Mouse (Mus musculus) forebrain, embryonic 16.5 days (tissue): ENCODE data around the gene Isyna1. TPM values are rescaled to one million over a fixed set of nuclear protein-coding genes. Genes with fewer than 3 reads are reported as not detected.
A peak's percentile ranks its signal among the peaks of the same experiment; 100 is the strongest.

ENCODE experiments used
- ATAC-seq: fragments of 200-750 bp; cut with Nextera tagmentation; 2 replicates; pipeline ENCODE4 v1.8.0; 2017; ENCODE audit warnings: mild to moderate bottlenecking, moderate library complexity
- H3K27ac ChIP-seq: fragments of 300-500 bp; sonication (generic); 2 replicates; pipeline ENCODE4 v1.5.1; 2014; ENCODE audit warnings: low read length, control low read depth
- H3K27me3 ChIP-seq: fragments of 300-500 bp; sonication (generic); replicated peaks from 2 replicates; pipeline ENCODE4 v1.6.1; 2014; ENCODE audit warnings: low read length; ENCODE audit not compliant: control insufficient read depth, insufficient read depth
- H3K36me3 ChIP-seq: fragments of 300-500 bp; sonication (generic); 2 replicates; pipeline ENCODE4 v1.6.1; 2014; ENCODE audit not compliant: control insufficient read depth, insufficient read depth
- H3K4me1 ChIP-seq: fragments of 300-500 bp; sonication (generic); replicated peaks from 2 replicates; pipeline ENCODE4 v1.6.1; 2014; ENCODE audit warnings: low read length; ENCODE audit not compliant: control insufficient read depth, insufficient read depth
- H3K4me2 ChIP-seq: fragments of 300-500 bp; sonication (generic); 2 replicates; pipeline ENCODE4 v1.6.1; 2014; ENCODE audit warnings: mild to moderate bottlenecking, low read length, control low read depth
- H3K4me3 ChIP-seq: fragments of 300-500 bp; sonication (generic); replicated peaks from 2 replicates; pipeline ENCODE4 v1.5.1; 2014; ENCODE audit warnings: mild to moderate bottlenecking, low read length, control low read depth
- H3K9ac ChIP-seq: fragments of 300-500 bp; sonication (generic); replicated peaks from 2 replicates; pipeline ENCODE4 v1.6.1; 2014; ENCODE audit warnings: low read depth, low read length, control low read depth
- H3K9me3 ChIP-seq: fragments of 300-500 bp; sonication (generic); 2 replicates; pipeline ENCODE4 v1.6.1; 2016; ENCODE audit warnings: low read length; ENCODE audit not compliant: control insufficient read depth
- WGBS: fragments of 180-500 bp; shearing (Covaris S2); extraction: QIAGEN DNeasy Blood & Tissue Kit; methylation state at CpG from one replicate; pipeline ENCODE4 v1.1.7; 2014; 5-methylcytosine and 5-hydroxymethylcytosine counted together
- polyA plus RNA-seq: library from polyadenylated mRNA; unstranded; fragments of >200 nt; fragmentation: Nextera tagmentation; extraction: Ambion mirVana; gene quantifications from 2 replicates; pipeline ENCODE4 v1.2.1, GENCODE M21; 2015

The Isyna1 gene
- polyA plus RNA-seq, 1 experiment from 2014 or later: 141 TPM

DNA sequence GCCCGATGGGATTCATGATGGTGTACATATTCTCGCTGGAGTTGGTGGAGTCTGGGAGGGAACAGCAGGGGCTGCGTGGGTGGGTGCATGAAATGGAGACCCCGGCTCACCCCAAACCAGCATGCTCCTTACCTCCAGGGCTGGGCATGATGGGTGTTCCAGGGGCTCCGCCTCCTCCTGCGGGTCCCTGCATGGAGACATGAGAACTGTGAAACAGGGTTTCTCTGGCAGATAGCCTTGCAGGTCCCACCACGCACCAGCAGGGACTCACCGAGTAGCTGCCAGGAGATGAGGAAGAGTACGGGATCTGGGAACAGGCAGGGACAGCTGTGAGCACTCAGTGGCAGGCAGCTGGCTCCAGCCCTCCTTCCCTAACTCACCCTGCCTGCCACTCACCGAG is 4.5 kb downstream of the Isyna1 start:
- peak overlapping the region; percentile 54 for H3K9ac ChIP-seq
- peak; percentile 1; the same call in 1 of the 2 replicates for ATAC-seq
- 14% methylated on average over 10 of the region's 10 CpGs for WGBS
- H3K4me3 ChIP-seq: peak overlapping the region; percentile 53
- no peaks in the 10 kb centered on the region for H3K27me3 ChIP-seq
- peak overlapping the region; percentile 87 for H3K4me2 ChIP-seq
- H3K4me1 ChIP-seq: peaks cover 52% of the 10 kb centered on the region
- H3K36me3 ChIP-seq: no peaks in the 10 kb centered on the region; the same call in 1 of the 2 replicates
- H3K9me3 ChIP-seq: no peaks in the 10 kb centered on the region
- no peak overlapping the region for H3K27ac ChIP-seq

DNA sequence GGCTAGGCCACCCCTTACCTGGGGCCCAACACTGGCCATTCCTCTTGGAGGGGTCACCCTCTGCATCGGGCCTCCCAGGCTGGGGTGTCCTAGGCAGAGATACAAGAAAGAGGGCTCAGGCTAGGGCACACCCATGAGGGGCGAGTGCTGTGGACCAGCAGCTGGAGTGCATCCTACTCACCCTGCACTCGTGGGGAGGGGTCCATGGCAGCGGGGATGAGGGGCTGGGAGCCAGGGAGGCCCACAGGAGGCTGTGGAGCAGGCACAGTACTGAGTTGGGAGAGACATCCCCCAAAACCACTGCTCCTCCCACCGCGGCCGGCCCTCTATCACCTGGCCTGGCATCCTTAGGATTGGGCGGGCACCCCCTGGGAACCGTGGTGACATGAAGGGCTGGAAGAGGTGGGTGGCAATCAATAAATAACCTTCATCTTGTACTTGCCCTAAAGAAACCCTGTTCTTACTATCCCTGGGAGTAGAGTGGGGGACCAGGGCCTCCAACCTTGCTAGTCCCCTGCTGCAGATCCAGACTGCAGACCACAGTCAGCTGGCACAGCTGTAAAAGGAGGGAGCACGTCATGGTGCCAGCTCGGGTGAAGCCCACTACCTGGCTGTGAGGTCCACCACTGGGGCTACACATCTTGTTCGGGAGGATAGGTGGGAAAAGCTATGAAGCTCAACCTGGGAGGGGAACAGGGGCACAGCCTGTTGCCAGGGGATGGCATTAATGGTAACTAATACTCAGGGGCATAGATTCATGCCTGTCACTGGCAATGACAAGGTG is 5.5 kb downstream of the Isyna1 start:
- Histone ChIP-seq H3K4me1 (peaks cover 48% of the 10 kb centered on the region), H3K4me3 (no peak overlapping the region), H3K4me2 (no peak overlapping the region), H3K36me3 (no peaks in the 10 kb centered on the region; the same call in 1 of the 2 replicates), H3K9me3 (no peaks in the 10 kb centered on the region), H3K27me3 (no peaks in the 10 kb centered on the region), H3K9ac (no peak overlapping the region), H3K27ac (no peak overlapping the region)
- 86% methylated on average over 12 of the region's 12 CpGs for WGBS
- no peak for ATAC-seq

DNA sequence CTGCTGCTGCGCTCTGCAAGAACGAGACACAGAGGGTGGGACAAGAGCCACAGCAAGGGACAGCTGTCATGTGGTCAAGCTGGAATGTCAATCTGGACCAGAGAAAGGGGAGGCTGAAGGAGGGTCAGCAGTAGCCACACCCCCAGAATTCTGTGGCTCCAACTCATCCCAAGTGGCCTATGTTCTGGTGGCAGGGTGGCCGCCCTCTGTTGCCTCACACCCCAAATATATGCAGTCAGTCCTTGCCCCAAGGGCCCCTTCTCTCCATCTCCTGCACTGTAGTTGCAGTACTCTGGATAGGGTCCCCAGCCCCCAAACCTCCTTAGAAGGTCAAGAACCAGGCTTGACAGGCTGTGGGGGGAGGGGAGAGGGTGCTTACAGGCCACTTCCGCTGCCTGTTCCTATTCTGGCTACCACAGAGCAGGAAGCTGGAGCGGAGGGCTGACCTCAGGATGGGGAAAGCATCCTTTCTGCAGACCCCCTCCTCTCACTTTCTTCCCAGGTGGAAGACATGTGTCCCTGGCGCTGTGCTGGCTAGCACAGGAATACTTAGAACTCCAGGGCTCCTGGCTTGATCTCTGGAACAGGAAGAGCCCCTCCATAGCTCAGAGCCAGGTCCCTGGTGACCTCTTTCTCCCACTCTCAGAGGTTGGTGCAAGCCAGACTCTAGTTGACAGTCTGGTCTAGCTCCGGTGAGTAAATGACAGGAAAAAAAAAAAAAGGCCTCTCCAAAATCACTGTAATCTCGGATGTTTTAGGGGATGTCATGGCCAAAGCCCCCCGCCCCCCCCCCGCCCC is 6.5 kb downstream of the Isyna1 start:
- no peaks in the 10 kb centered on the region; the same call in 1 of the 2 replicates for H3K36me3 ChIP-seq
- no peaks in the 10 kb centered on the region for H3K9me3 ChIP-seq
- ATAC-seq: no peak
- H3K4me3 ChIP-seq: peak overlapping the region; percentile 15
- H3K4me2 ChIP-seq: peak overlapping the region; percentile 53
- H3K4me1 ChIP-seq: peaks cover 38% of the 10 kb centered on the region
- H3K27ac ChIP-seq: peak overlapping the region; percentile 71
- H3K9ac ChIP-seq: peak overlapping the region; percentile 37
- 29% methylated on average over 9 of the region's 10 CpGs for WGBS
- no peaks in the 10 kb centered on the region for H3K27me3 ChIP-seq

- Histone ChIP-seq H3K36me3 (no peaks in the 10 kb centered on the region; the same call in 1 of the 2 replicates), H3K4me3 (peak overlapping the region; percentile 15), H3K4me1 (peaks cover 40% of the 10 kb centered on the region), H3K9me3 (no peaks in the 10 kb centered on the region), H3K27ac (peak overlapping the region; percentile 71), H3K9ac (peak overlapping the region; percentile 37), H3K4me2 (peak overlapping the region; percentile 53), H3K27me3 (no peaks in the 10 kb centered on the region)
- under 1% methylated on average over 26 of the region's 26 CpGs for WGBS
- ATAC-seq: peak; percentile 55
Measured at GRCm38 (mm10) chr8:70601271-70601649, 7.1 kb downstream of the Isyna1 start.

DNA sequence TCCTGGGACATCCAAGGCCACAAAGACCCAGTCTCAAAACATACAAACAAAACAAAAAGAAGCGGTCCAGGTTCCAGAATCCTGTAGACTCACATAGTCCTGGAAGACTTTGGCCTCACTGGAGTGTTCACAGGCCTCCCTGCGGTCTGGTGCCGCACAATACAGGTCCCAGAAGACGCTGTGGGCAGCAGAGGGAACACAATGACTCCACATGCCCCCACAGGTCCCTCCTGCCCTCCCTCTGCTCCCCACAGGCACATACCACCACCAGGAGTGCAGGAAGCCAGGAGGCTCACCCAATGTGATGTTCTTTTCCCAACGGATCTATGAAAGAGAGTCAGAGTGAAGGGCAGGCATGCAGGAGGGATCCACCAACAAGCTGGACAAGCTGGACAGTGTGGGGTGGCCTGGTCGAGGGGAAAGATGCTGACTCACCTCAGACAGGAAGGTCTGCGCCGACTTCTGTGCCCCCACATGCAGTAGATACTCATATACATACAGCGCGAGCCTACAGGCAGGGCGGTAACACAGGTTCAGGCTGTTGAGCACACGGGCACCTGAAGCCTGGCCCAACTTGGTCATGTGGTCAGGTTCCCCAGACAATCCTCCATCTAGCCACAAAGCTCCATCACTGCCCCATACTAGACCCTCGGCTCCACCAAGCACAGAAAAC is 8.1 kb downstream of the Isyna1 start:
- Histone ChIP-seq H3K36me3 (no peaks in the 10 kb centered on the region; the same call in 1 of the 2 replicates), H3K4me1 (peaks cover 43% of the 10 kb centered on the region), H3K4me3 (no peak overlapping the region), H3K4me2 (no peak overlapping the region), H3K27ac (no peak overlapping the region), H3K27me3 (no peaks in the 10 kb centered on the region), H3K9ac (no peak overlapping the region), H3K9me3 (no peaks in the 10 kb centered on the region)
- no peak for ATAC-seq
- 92% methylated on average over 13 of the region's 13 CpGs for WGBS

GRCm38 (mm10) chr8:70604558-70604957 is 10.4 kb downstream of the Isyna1 start:
- Histone ChIP-seq H3K4me3 (no peak overlapping the region), H3K27ac (no peak overlapping the region), H3K9me3 (no peaks in the 10 kb centered on the region), H3K36me3 (no peaks in the 10 kb centered on the region; the same call in 1 of the 2 replicates), H3K9ac (no peak overlapping the region), H3K27me3 (peaks cover 5% of the 10 kb centered on the region; the same call in 1 of the 2 replicates), H3K4me1 (peaks cover 45% of the 10 kb centered on the region), H3K4me2 (no peak overlapping the region)
- ATAC-seq: no peak
- WGBS: 86% methylated on average over 7 of the region's 7 CpGs

DNA sequence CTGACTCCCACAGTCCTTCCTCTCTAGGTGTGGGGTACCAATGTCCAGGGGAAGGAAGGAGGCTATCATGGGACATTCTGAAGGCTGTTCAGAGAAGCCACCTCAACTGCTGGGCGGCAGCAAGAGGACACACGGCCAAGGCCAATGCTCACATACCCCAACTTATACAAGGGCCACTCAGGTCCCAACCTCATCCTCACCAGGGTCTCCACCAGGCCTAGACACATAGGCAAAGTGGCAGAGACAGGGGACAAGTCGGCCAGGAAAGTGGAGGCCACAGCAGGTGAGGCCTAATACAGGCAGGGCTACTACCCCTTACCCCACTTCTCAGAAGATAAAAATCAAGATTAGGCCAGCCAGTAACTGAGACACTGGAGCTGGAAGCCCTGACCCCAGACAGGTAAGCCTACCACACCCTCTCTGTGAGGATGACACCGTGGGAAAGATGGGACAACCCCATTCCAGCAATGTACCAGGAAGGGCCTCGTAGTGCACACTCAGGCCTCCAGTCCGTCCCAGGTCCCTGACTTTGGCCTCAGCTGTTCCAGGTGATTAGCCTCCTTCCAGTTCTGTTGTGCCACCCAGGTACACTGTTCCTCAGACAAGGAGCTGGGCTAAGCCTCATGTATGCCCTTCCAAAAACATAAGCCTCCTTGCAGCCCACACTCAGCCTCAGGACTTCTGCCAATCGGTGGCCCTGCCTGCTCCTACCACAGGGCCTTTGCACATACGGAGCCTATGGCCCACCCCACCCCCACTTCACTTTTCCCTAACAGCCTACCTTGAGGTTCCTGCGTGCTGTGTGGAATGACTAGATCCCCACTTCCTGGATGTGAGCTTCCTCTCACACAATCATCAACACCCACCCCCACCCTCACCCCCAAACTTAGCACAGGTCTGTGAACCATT is 12.0 kb downstream of the Isyna1 start:
- Histone ChIP-seq H3K4me3 (no peak overlapping the region), H3K4me2 (no peak overlapping the region), H3K9me3 (no peaks in the 10 kb centered on the region), H3K36me3 (no peaks in the 10 kb centered on the region; the same call in 1 of the 2 replicates), H3K9ac (no peak overlapping the region), H3K27ac (no peak overlapping the region), H3K27me3 (peaks cover 5% of the 10 kb centered on the region; the same call in 1 of the 2 replicates), H3K4me1 (peaks cover 51% of the 10 kb centered on the region)
- no peak for ATAC-seq
- 91% methylated on average over 9 of the region's 9 CpGs for WGBS

DNA sequence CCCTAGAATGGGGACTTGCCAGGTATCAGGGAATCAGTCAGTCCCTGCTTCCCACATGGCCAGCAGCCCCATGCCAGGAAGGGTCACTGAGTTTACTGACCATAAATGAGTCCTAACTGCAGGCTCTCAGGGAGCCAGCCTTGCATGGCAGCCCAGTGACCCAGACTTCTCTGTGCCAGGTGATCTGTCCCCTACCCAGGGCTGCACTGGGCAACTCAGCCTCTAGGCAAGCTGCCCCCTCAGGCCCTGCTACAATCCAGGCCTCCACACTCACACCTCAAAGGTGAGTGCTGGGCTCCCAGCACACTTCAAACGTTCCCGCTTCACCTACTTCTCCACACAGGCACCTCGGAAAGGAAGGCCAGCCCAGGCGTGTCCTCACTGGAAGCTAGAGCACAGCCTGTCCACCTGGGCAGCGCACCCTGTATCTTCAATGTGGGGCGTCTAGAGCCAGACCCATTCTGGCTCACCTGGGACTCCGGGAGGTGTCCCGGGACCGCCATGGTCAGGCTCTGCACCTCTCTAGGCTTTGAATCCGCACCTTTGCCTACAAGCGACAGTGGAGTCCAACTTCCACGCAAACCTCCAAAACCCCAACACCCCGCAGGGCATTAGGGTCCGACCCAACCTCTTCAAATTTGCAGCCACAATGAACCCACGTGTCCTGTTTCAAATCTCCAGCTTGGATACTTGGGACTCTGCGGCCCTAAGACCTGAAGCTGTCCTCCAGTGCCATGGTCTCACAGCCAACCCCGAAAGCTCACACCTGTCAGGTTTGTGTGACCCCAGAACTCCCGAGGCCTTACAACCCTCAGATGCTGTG is 12.8 kb downstream of the Isyna1 start:
- Histone ChIP-seq H3K9me3 (no peaks in the 10 kb centered on the region), H3K4me1 (peaks cover 50% of the 10 kb centered on the region), H3K27me3 (peaks cover 5% of the 10 kb centered on the region; the same call in 1 of the 2 replicates), H3K36me3 (no peaks in the 10 kb centered on the region; the same call in 1 of the 2 replicates), H3K9ac (peak overlapping the region; percentile 87), H3K4me2 (peak overlapping the region; percentile 87), H3K4me3 (peak overlapping the region; percentile 82), H3K27ac (no peak overlapping the region)
- WGBS: 69% methylated on average over 18 of the region's 18 CpGs
- ATAC-seq: no peak
